Mouse (Mus musculus): ENCODE results near the gene Tstd2. TPM values are rescaled to one million over a fixed set of nuclear protein-coding genes. Genes with fewer than 3 reads are reported as not detected.

Gene Tstd2
- total and polyA plus RNA-seq, 3 experiments, result 27.8 to 30.1 TPM; not detected in 1

- Histone ChIP-seq H3K9me3 (replicated peaks; ENCODE audit: insufficient read depth, low read length) (no peaks in the 10 kb centered on the region), H3K9ac (ENCODE audit: control insufficient read depth, low read depth, low read length, poor library complexity, severe bottlenecking) (no peak overlapping the region), H3K4me1 (ENCODE audit: control insufficient read depth in 1 of 2, insufficient read depth in 2 of 2, low read length in 2 of 2) (no peaks in the 10 kb centered on the region), H3K36me3 (ENCODE audit: control insufficient read depth in 1 of 2, insufficient read depth in 2 of 2, low read length in 2 of 2) (peaks cover 0 to 7% of the 10 kb centered on the region in 2 experiments; a peak in 2 of 4 replicates), H3K79me2 (ENCODE audit: control insufficient read depth, insufficient read depth, low read length, poor library complexity) (no peaks in the 10 kb centered on the region; the same call in 1 of the 2 replicates), H3K27me3 (ENCODE audit: control insufficient read depth in 1 of 2, insufficient read depth in 2 of 2, low read length in 2 of 2) (no peaks in the 10 kb centered on the region), H3K4me3 (ENCODE audit: control insufficient read depth in 1 of 2, insufficient read depth in 1 of 2, low read depth in 2 of 2, low read length in 2 of 2) (no peak overlapping the region), H3K27ac (ENCODE audit: control insufficient read depth, low read depth, low read length) (no peak overlapping the region)
- TF ChIP-seq POLR2A (IDR thresholded peaks at IDR 0.05; ENCODE audit: control insufficient read depth in 1 of 2, insufficient read depth in 1 of 2, low read depth in 1 of 2, low read length in 2 of 2, poor library complexity in 1 of 2), result no peak
- TF ChIP-seq CHD1 (IDR thresholded peaks at IDR 0.05; ENCODE audit: low read depth, low read length), result no peak
- TF ChIP-seq POLR2AphosphoS5 (IDR thresholded peaks at IDR 0.05; ENCODE audit: borderline replicate concordance, low read depth, low read length), result no peak
- TF ChIP-seq USF2 (IDR thresholded peaks at IDR 0.05; ENCODE audit: borderline replicate concordance in 1 of 2, insufficient read depth in 1 of 2, low read depth in 1 of 2, low read length in 2 of 2), result no peak
- no peak for TF ChIP-seq POLR2AphosphoS2 (IDR thresholded peaks at IDR 0.05; ENCODE audit: low read length)
- TF ChIP-seq RCOR1 (IDR thresholded peaks at IDR 0.05; ENCODE audit: low read depth, low read length), result no peak
- no peak for TF ChIP-seq SMC3 (IDR thresholded peaks at IDR 0.05; ENCODE audit: low read depth, low read length)
- no peak for TF ChIP-seq ZMIZ1 (IDR thresholded peaks at IDR 0.05; ENCODE audit: low read depth, low read length)
- TF ChIP-seq RAD21 (IDR thresholded peaks at IDR 0.05; ENCODE audit: low read depth, low read length), result no peak
- no peak for TF ChIP-seq E2F4 (IDR thresholded peaks at IDR 0.05; ENCODE audit: borderline replicate concordance, low read depth, low read length)
- TF ChIP-seq MAFK (IDR thresholded peaks at IDR 0.05; ENCODE audit: borderline replicate concordance, low read depth, low read length), result no peak
- no peak for TF ChIP-seq MXI1 (IDR thresholded peaks at IDR 0.05; ENCODE audit: low read depth, low read length)
- TF ChIP-seq ELF1 (IDR thresholded peaks at IDR 0.05; ENCODE audit: low read depth, low read length), result no peak
- TF ChIP-seq MYB (IDR thresholded peaks at IDR 0.05; ENCODE audit: low read depth, low read length), result no peak
- TF ChIP-seq KAT2A (conservative IDR thresholded peaks at IDR 0.05; ENCODE audit: low read depth, low read length), result no peak
- no peak for DNase-seq (ENCODE audit: low read depth, low spot score)
Measured at GRCm38 (mm10) chr4:46186466-46186865, 48.0 kb upstream of the Tstd2 start.

GRCm38 (mm10) chr4:46185890-46186289, 47.4 kb upstream of the Tstd2 start:
- H3K4me1 ChIP-seq (ENCODE audit: control insufficient read depth in 1 of 2, insufficient read depth in 2 of 2, low read length in 2 of 2), result no peaks in the 10 kb centered on the region
- DNase-seq (ENCODE audit: low read depth, low spot score), result no peak
- H3K27me3 ChIP-seq (ENCODE audit: control insufficient read depth in 1 of 2, insufficient read depth in 2 of 2, low read length in 2 of 2), result no peaks in the 10 kb centered on the region
- H3K36me3 ChIP-seq (ENCODE audit: control insufficient read depth in 1 of 2, insufficient read depth in 2 of 2, low read length in 2 of 2), result peaks cover 0 to 7% of the 10 kb centered on the region in 2 experiments; a peak in 2 of 4 replicates
- H3K79me2 ChIP-seq (ENCODE audit: control insufficient read depth, insufficient read depth, low read length, poor library complexity), result no peaks in the 10 kb centered on the region; the same call in 1 of the 2 replicates
- no peaks in the 10 kb centered on the region for H3K9me3 ChIP-seq (replicated peaks; ENCODE audit: insufficient read depth, low read length)
- H3K4me3 ChIP-seq (ENCODE audit: control insufficient read depth in 1 of 2, insufficient read depth in 1 of 2, low read depth in 2 of 2, low read length in 2 of 2), result no peak overlapping the region
- H3K27ac ChIP-seq (ENCODE audit: control insufficient read depth, low read depth, low read length), result no peak overlapping the region
- no peak for TF ChIP-seq BHLHE40 (IDR thresholded peaks at IDR 0.05; ENCODE audit: borderline replicate concordance, low read depth, low read length)
- TF ChIP-seq POLR2AphosphoS5 (IDR thresholded peaks at IDR 0.05; ENCODE audit: borderline replicate concordance, low read depth, low read length), result no peak
- TF ChIP-seq ELF1 (IDR thresholded peaks at IDR 0.05; ENCODE audit: low read depth, low read length), result no peak
- TF ChIP-seq MAX (IDR thresholded peaks at IDR 0.05; ENCODE audit: low read length), result no peak
- TF ChIP-seq KAT2A (conservative IDR thresholded peaks at IDR 0.05; ENCODE audit: low read depth, low read length), result no peak
- no peak for TF ChIP-seq NRF1 (IDR thresholded peaks at IDR 0.05; ENCODE audit: insufficient read depth, low read depth, low read length, poor library complexity, severe bottlenecking)
- no peak for TF ChIP-seq ZNF384 (IDR thresholded peaks at IDR 0.05; ENCODE audit: low read depth, low read length)
- no peak for TF ChIP-seq TBP (IDR thresholded peaks at IDR 0.05; ENCODE audit: low read depth, low read length)
- TF ChIP-seq UBTF (IDR thresholded peaks at IDR 0.05; ENCODE audit: borderline replicate concordance, insufficient read depth, low read depth, low read length), result no peak
- TF ChIP-seq RAD21 (IDR thresholded peaks at IDR 0.05; ENCODE audit: low read depth, low read length), result no peak
- TF ChIP-seq MAFK (IDR thresholded peaks at IDR 0.05; ENCODE audit: borderline replicate concordance, low read depth, low read length), result no peak
- TF ChIP-seq POLR2AphosphoS2 (IDR thresholded peaks at IDR 0.05; ENCODE audit: low read length), result no peak
- no peak for TF ChIP-seq JUND (IDR thresholded peaks at IDR 0.05; ENCODE audit: low read depth, low read length)
- no peak for TF ChIP-seq MYC (IDR thresholded peaks at IDR 0.05; ENCODE audit: low read depth, low read length)
- no peak for TF ChIP-seq HCFC1 (IDR thresholded peaks at IDR 0.05; ENCODE audit: low read depth, low read length)
- no peak for TF ChIP-seq NELFE (IDR thresholded peaks at IDR 0.05; ENCODE audit: low read depth, low read length)
- TF ChIP-seq USF1 (IDR thresholded peaks at IDR 0.05; ENCODE audit: low read depth, low read length), result no peak
- no peak for TF ChIP-seq GATA1 (IDR thresholded peaks at IDR 0.05; ENCODE audit: low read depth, low read length)
- no peak overlapping the region for H3K9ac ChIP-seq (ENCODE audit: control insufficient read depth, low read depth, low read length, poor library complexity, severe bottlenecking)

All from MEL (cell line).